Mouse (Mus musculus): ENCODE measurements around the gene C2. TPM values are rescaled to one million over a fixed set of nuclear protein-coding genes. Genes with fewer than 3 reads are reported as not detected.

The C2 gene
- polyA plus RNA-seq, 1 experiment from 2014 or later: 1.3 TPM

DNA sequence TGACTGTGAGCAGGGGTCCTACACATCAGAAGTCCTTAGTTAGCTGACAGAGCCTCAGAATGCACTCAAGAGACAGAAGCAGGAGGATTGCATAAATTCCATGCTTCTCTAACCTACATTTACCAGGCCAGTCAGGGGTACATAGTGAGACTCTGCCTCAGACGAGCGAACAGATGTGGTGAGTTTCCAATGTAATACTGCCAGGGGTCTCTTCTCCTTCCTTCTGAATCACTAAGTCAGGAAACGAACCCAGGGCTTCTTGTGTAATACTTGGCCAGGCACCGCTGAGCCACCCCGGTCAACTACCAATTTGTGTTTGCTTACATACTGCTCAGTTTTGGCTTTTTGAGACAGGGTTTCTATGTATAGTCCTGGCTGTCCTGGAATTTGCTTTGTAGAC is 10.1 kb downstream of the C2 start:
- Histone ChIP-seq H3K4me1 (no peaks in the 10 kb centered on the region), H3K9ac (no peak overlapping the region), H3K27ac (no peak overlapping the region), H3K4me3 (replicated peaks) (no peak overlapping the region), H3K9me3 (no peaks in the 10 kb centered on the region), H3K36me3 (replicated peaks) (no peaks in the 10 kb centered on the region), H3K27me3 (no peaks in the 10 kb centered on the region), H3K4me2 (no peak overlapping the region)
- ATAC-seq (ENCODE audit: low FRiP score): no peak
- WGBS: 92% methylated on average over 5 of the region's 5 CpGs

DNA sequence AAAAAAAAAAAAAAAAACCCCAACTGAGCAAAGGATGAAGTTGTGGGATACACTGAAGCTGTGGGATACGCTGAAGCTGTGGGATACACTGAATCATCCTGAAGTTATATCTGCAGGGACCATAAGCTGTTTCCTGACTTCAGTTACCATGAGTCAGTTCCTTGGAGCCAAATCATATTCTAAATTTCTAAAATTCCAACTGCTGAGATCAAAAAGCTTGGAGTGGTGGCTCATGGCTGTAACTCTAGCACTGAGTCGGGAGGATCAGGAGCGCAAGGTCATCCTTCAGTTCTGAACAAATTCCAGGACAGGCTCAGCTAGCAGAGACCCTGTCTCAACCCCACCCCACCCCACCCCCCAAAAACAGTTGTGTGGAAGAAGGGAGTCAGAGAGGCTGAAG is 12.4 kb downstream of the C2 start:
- Histone ChIP-seq H3K27ac (no peak overlapping the region), H3K36me3 (replicated peaks) (no peaks in the 10 kb centered on the region), H3K9me3 (no peaks in the 10 kb centered on the region), H3K4me2 (no peak overlapping the region), H3K27me3 (peaks cover 10% of the 10 kb centered on the region), H3K4me1 (0 out of 2 replicates have a peak, but pooled peaks cover 6% of the 10 kb centered on the region), H3K9ac (no peak overlapping the region), H3K4me3 (replicated peaks) (no peak overlapping the region)
- 94% methylated on average over 3 of the region's 3 CpGs for WGBS
- ATAC-seq (ENCODE audit: low FRiP score): no peak

- Histone ChIP-seq H3K27me3 (peaks cover 10% of the 10 kb centered on the region), H3K4me1 (0 out of 2 replicates have a peak, but pooled peaks cover 6% of the 10 kb centered on the region), H3K4me3 (replicated peaks) (no peak overlapping the region), H3K27ac (no peak overlapping the region), H3K9ac (no peak overlapping the region), H3K9me3 (no peaks in the 10 kb centered on the region), H3K4me2 (no peak overlapping the region), H3K36me3 (replicated peaks) (no peaks in the 10 kb centered on the region)
- WGBS: 87% methylated on average over 6 of the region's 6 CpGs
- ATAC-seq (ENCODE audit: low FRiP score): no peak
Observed at GRCm38 (mm10) chr17:34884704-34885103, 13.4 kb downstream of the C2 start.

- no peak overlapping the region for H3K9ac ChIP-seq
- H3K9me3 ChIP-seq: no peaks in the 10 kb centered on the region
- H3K27me3 ChIP-seq: peaks cover 10% of the 10 kb centered on the region
- no peak overlapping the region for H3K27ac ChIP-seq
- no peak overlapping the region for H3K4me2 ChIP-seq
- 70% methylated on average over 3 of the region's 3 CpGs for WGBS
- 0 out of 2 replicates have a peak, but pooled peaks cover 6% of the 10 kb centered on the region for H3K4me1 ChIP-seq
- H3K36me3 ChIP-seq (replicated peaks): no peaks in the 10 kb centered on the region
- H3K4me3 ChIP-seq (replicated peaks): no peak overlapping the region
- ATAC-seq (ENCODE audit: low FRiP score): no peak
Observed at GRCm38 (mm10) chr17:34883332-34883731, 14.7 kb downstream of the C2 start.

GRCm38 (mm10) chr17:34881683-34882310 is 16.3 kb downstream of the C2 start, which contains the start of gene Gm20547:
Gm20547 (minus strand) TSS chr17:34882042.
- 8% methylated on average over 15 of the region's 15 CpGs for WGBS
- Histone ChIP-seq H3K4me3 (replicated peaks) (no peak within 1 kb of the TSS), H3K4me1 (0 out of 2 replicates have a peak, but pooled peaks cover 6% of the 10 kb centered on the region), H3K36me3 (replicated peaks) (no peaks in the 10 kb centered on the region), H3K9ac (no peak within 1 kb of the TSS), H3K27me3 (peaks cover 13% of the 10 kb centered on the region), H3K9me3 (no peaks in the 10 kb centered on the region), H3K27ac (no peak within 1 kb of the TSS), H3K4me2 (no peak within 1 kb of the TSS)
- ATAC-seq (ENCODE audit: low FRiP score): no peak

GRCm38 (mm10) chr17:34881166-34881565 is 16.9 kb downstream of the C2 start:
- H3K9ac ChIP-seq: no peak overlapping the region
- H3K4me1 ChIP-seq: 0 out of 2 replicates have a peak, but pooled peaks cover 6% of the 10 kb centered on the region
- no peaks in the 10 kb centered on the region for H3K9me3 ChIP-seq
- H3K27me3 ChIP-seq: peaks cover 13% of the 10 kb centered on the region
- H3K4me3 ChIP-seq (replicated peaks): no peak overlapping the region
- no peak overlapping the region for H3K4me2 ChIP-seq
- no peak for ATAC-seq (ENCODE audit: low FRiP score)
- H3K36me3 ChIP-seq (replicated peaks): no peaks in the 10 kb centered on the region
- no peak overlapping the region for H3K27ac ChIP-seq

- Histone ChIP-seq H3K4me2 (no peak within 1 kb of the TSS), H3K4me3 (replicated peaks) (no peak within 1 kb of the TSS), H3K4me1 (0 out of 2 replicates have a peak, but pooled peaks cover 6% of the 10 kb centered on the region), H3K36me3 (replicated peaks) (no peaks in the 10 kb centered on the region), H3K27me3 (peaks cover 13% of the 10 kb centered on the region), H3K27ac (no peak within 1 kb of the TSS), H3K9me3 (no peaks in the 10 kb centered on the region), H3K9ac (no peak within 1 kb of the TSS)
- ATAC-seq (ENCODE audit: low FRiP score): no peak
- 66% methylated on average over 11 of the region's 11 CpGs for WGBS
Observed at GRCm38 (mm10) chr17:34879336-34879879, 18.7 kb downstream of the C2 start, which contains the start of gene Zbtb12. Zbtb12 (plus strand) TSS chr17:34879483.

- H3K9ac ChIP-seq: no peak overlapping the region
- no peak overlapping the region for H3K4me3 ChIP-seq (replicated peaks)
- 0 out of 2 replicates have a peak, but pooled peaks cover 3% of the 10 kb centered on the region for H3K27me3 ChIP-seq
- no peak overlapping the region for H3K27ac ChIP-seq
- no peak overlapping the region for H3K4me2 ChIP-seq
- H3K36me3 ChIP-seq (replicated peaks): no peaks in the 10 kb centered on the region
- ATAC-seq (ENCODE audit: low FRiP score): no peak
- WGBS: 90% methylated on average over 6 of the region's 6 CpGs
- no peaks in the 10 kb centered on the region for H3K4me1 ChIP-seq
- no peaks in the 10 kb centered on the region for H3K9me3 ChIP-seq
Observed at GRCm38 (mm10) chr17:34874321-34874720, 23.7 kb downstream of the C2 start.

DNA sequence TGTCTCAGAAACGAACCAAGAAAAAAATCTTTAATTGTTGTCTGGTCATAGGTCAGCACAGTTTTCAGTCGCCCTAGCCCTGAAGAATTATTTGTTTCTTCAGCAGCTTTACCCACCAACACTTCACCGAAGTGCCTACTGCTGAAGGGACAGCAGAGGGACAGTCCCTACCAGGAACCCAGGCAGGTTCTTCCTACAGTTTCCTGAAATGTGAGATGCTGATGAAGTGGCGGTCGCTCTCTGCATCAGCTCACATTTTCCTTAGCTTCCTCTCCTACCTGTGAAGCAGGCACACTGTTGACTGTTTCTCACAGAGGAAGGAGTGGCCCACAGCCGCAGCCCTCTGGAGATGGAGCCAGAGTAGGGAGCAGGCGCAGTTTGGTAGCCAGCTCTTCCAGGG is 32.1 kb downstream of the C2 start:
- H3K27ac ChIP-seq: no peak overlapping the region
- no peaks in the 10 kb centered on the region for H3K36me3 ChIP-seq (replicated peaks)
- H3K9me3 ChIP-seq: no peaks in the 10 kb centered on the region
- H3K4me2 ChIP-seq: no peak overlapping the region
- no peak overlapping the region for H3K4me3 ChIP-seq (replicated peaks)
- H3K4me1 ChIP-seq: peaks cover 3% of the 10 kb centered on the region; the same call in 1 of the 2 replicates
- ATAC-seq (ENCODE audit: low FRiP score): no peak
- no peak overlapping the region for H3K9ac ChIP-seq
- 71% methylated on average over 7 of the region's 7 CpGs for WGBS
- peaks cover 9% of the 10 kb centered on the region; the same call in 1 of the 2 replicates for H3K27me3 ChIP-seq

GRCm38 (mm10) chr17:34862416-34863081 is 35.5 kb downstream of the C2 start, which contains the start of gene Cfb:
Cfb (minus strand) TSS chr17:34862518.
- no peak within 1 kb of the TSS for H3K4me2 ChIP-seq
- no peak for ATAC-seq (ENCODE audit: low FRiP score)
- no peak within 1 kb of the TSS for H3K27ac ChIP-seq
- H3K4me1 ChIP-seq: peaks cover 3% of the 10 kb centered on the region; the same call in 1 of the 2 replicates
- H3K27me3 ChIP-seq: peaks cover 9% of the 10 kb centered on the region; the same call in 1 of the 2 replicates
- peaks cover 5% of the 10 kb centered on the region; the same call in 1 of the 2 replicates for H3K36me3 ChIP-seq (replicated peaks)
- WGBS: 76% methylated on average over 8 of the region's 8 CpGs
- H3K9me3 ChIP-seq: no peaks in the 10 kb centered on the region
- H3K9ac ChIP-seq: no peak within 1 kb of the TSS
- H3K4me3 ChIP-seq (replicated peaks): no peak within 1 kb of the TSS

DNA sequence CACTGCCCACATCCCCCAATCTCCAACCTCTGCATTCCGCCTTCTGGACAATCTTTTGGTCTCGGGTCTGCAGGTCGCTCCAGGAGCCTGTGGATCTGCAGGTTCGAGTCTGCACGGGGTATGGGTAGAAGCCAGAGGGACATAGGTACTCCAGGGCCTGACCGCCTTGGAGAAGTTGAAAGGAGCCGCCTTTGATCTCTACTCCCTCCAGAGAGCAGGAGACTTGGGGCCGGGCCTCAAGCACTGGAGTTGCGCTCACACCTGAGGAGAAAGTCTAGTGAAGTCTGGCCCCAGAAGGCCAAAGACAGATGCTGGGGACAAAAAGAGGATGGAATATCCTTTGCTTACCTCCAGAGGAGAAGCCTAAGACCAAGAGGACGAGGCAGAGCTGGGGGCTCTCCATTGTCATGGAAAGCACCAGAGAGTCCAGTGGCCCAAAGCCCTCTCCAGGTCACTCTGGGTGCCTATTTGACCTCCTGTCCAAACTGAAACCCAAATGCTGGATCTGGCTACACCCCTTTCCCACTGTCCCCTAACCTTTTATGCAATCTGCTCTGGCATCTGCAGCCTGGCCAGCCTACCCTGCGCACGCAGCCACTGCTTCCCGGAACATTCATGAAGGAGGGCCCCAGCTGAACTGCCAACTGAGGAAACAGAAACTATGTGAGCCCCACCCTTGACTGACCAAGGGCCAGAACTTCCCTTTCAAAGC is 36.2 kb downstream of the C2 start:
- no peak for ATAC-seq (ENCODE audit: low FRiP score)
- no peak overlapping the region for H3K27ac ChIP-seq
- H3K4me2 ChIP-seq: no peak overlapping the region
- H3K27me3 ChIP-seq: 0 out of 2 replicates have a peak, but pooled peaks cover 9% of the 10 kb centered on the region
- peaks cover 12% of the 10 kb centered on the region; the same call in 1 of the 2 replicates for H3K36me3 ChIP-seq (replicated peaks)
- no peaks in the 10 kb centered on the region for H3K9me3 ChIP-seq
- 80% methylated on average over 13 of the region's 13 CpGs for WGBS
- H3K9ac ChIP-seq: no peak overlapping the region
- H3K4me1 ChIP-seq: peaks cover 3% of the 10 kb centered on the region; the same call in 1 of the 2 replicates
- H3K4me3 ChIP-seq (replicated peaks): no peak overlapping the region

GRCm38 (mm10) chr17:34860514-34860913 is 37.6 kb downstream of the C2 start:
- no peaks in the 10 kb centered on the region for H3K9me3 ChIP-seq
- H3K4me3 ChIP-seq (replicated peaks): no peak overlapping the region
- H3K27ac ChIP-seq: no peak overlapping the region
- peaks cover 3% of the 10 kb centered on the region; the same call in 1 of the 2 replicates for H3K4me1 ChIP-seq
- no peak overlapping the region for H3K4me2 ChIP-seq
- 89% methylated on average over 9 of the region's 9 CpGs for WGBS
- H3K9ac ChIP-seq: no peak overlapping the region
- 0 out of 2 replicates have a peak, but pooled peaks cover 9% of the 10 kb centered on the region for H3K27me3 ChIP-seq
- ATAC-seq (ENCODE audit: low FRiP score): no peak
- H3K36me3 ChIP-seq (replicated peaks): peaks cover 24% of the 10 kb centered on the region

Data from forebrain, embryonic 12.5 days (tissue).